11 mouse cellular contexts compared by ENCODE assay signal in genomic region chr7:97392079-97392445, GRCm38 (mm10). TPM values are rescaled to one million over a fixed set of nuclear protein-coding genes. Genes with fewer than 3 reads are reported as not detected.
DNase-seq lines count a peak whose midpoint lies in the region; ATAC-seq lines count a peak whose summit lies in the region.
"Had no signal": no experiment of that assay in that cellular context is flagged by ENCODE, and none has a peak within 500 bp of the region (broad histone marks: within the 10 kb centered on the region; RNA-seq: fewer than 3 reads in every experiment).

No protein-coding gene starts in this region.

- no peaks in the 10 kb centered on the region for H3K9me3 ChIP-seq in hindbrain, embryonic 14.5 days (ENCODE audit: control insufficient read depth, low read length)
- H3K9me3 ChIP-seq in hindbrain, embryonic 10.5 days, result no peaks in the 10 kb centered on the region
- no peaks in the 10 kb centered on the region for H3K9me3 ChIP-seq in midbrain, embryonic 13.5 days
- H3K9me3 ChIP-seq in midbrain, embryonic 10.5 days (replicated peaks), result no peaks in the 10 kb centered on the region
- H3K9me3 ChIP-seq: limb, embryonic 13.5 days; stomach, embryonic 15.5 days had no signal

- no peak overlapping the region for H3K4me2 ChIP-seq in hindbrain, embryonic 14.5 days (replicated peaks)
- no peak overlapping the region for H3K4me2 ChIP-seq in midbrain, embryonic 13.5 days (replicated peaks)
- H3K4me2 ChIP-seq: limb, embryonic 13.5 days; stomach, embryonic 15.5 days had no signal

- 0 out of 2 replicates have a peak overlapping the region, but pooled peaks have one; percentile 9 for H3K27ac ChIP-seq in hindbrain, embryonic 14.5 days
- H3K27ac ChIP-seq in hindbrain, embryonic 10.5 days, result no peak overlapping the region
- no peak overlapping the region for H3K27ac ChIP-seq in midbrain, embryonic 13.5 days
- no peak overlapping the region for H3K27ac ChIP-seq in midbrain, embryonic 10.5 days (replicated peaks)
- H3K27ac ChIP-seq: limb, embryonic 13.5 days; macrophage; stomach, embryonic 15.5 days had no signal

- ATAC-seq in hindbrain, embryonic 14.5 days (ENCODE audit: low FRiP score), result peak; percentile 23; the same call in 1 of the 2 replicates
- 0 out of 2 replicates have a peak, but pooled peaks have one; percentile 12 for ATAC-seq in midbrain, embryonic 13.5 days

- no peak overlapping the region for H3K4me3 ChIP-seq in hindbrain, embryonic 14.5 days (replicated peaks; ENCODE audit: low read length)
- no peak overlapping the region for H3K4me3 ChIP-seq in hindbrain, embryonic 10.5 days
- H3K4me3 ChIP-seq in midbrain, embryonic 13.5 days (replicated peaks), result no peak overlapping the region
- H3K4me3 ChIP-seq in midbrain, embryonic 10.5 days, result no peak overlapping the region
- H3K4me3 ChIP-seq: limb, embryonic 13.5 days; stomach, embryonic 15.5 days had no signal

- no peaks in the 10 kb centered on the region for H3K4me1 ChIP-seq in hindbrain, embryonic 14.5 days (replicated peaks; ENCODE audit: control insufficient read depth, insufficient read depth, low read length)
- H3K4me1 ChIP-seq in hindbrain, embryonic 10.5 days (replicated peaks), result no peaks in the 10 kb centered on the region
- 0 out of 2 replicates have a peak, but pooled peaks cover 5% of the 10 kb centered on the region for H3K4me1 ChIP-seq in midbrain, embryonic 13.5 days (replicated peaks)
- H3K4me1 ChIP-seq in midbrain, embryonic 10.5 days, result peaks cover 3% of the 10 kb centered on the region; the same call in 1 of the 2 replicates
- H3K4me1 ChIP-seq: limb, embryonic 13.5 days; stomach, embryonic 15.5 days had no signal

- no peak overlapping the region for H3K9ac ChIP-seq in hindbrain, embryonic 14.5 days
- H3K9ac ChIP-seq in midbrain, embryonic 13.5 days (replicated peaks), result no peak overlapping the region
- H3K9ac ChIP-seq: limb, embryonic 13.5 days; stomach, embryonic 15.5 days had no signal

- 74% methylated on average over 6 of the region's 6 CpGs for WGBS in hindbrain, embryonic 14.5 days
- 92% methylated on average over 6 of the region's 6 CpGs for WGBS in hindbrain, embryonic 10.5 days
- WGBS in midbrain, embryonic 13.5 days, result 88% methylated on average over 6 of the region's 6 CpGs
- 94% methylated on average over 6 of the region's 6 CpGs for WGBS in midbrain, embryonic 10.5 days

- DNase-seq in hindbrain, embryonic 14.5 days (ENCODE audit: low spot score), result no peak
- no peak for DNase-seq in hindbrain, embryonic 10.5 days (ENCODE audit: low spot score)
- no peak for DNase-seq in midbrain, embryonic 10.5 days (ENCODE audit: low spot score)
- DNase-seq in lung, postnatal 14 days, result peak; percentile 54
- DNase-seq in right cerebral cortex, postnatal 10 days (ENCODE audit: low spot score in 2 of 2), result no peak
- DNase-seq in Muller cell, postnatal 12 days (ENCODE audit: inconsistent ontology term), result no peak
- DNase-seq: right cerebral cortex, postnatal 25 days had no signal

- H3K36me3 ChIP-seq in hindbrain, embryonic 14.5 days (replicated peaks; ENCODE audit: control insufficient read depth, insufficient read depth), result peaks cover 50% of the 10 kb centered on the region
- H3K36me3 ChIP-seq in hindbrain, embryonic 10.5 days, result peaks cover 70% of the 10 kb centered on the region
- H3K36me3 ChIP-seq in midbrain, embryonic 13.5 days, result peaks cover 52% of the 10 kb centered on the region
- peaks cover 66% of the 10 kb centered on the region for H3K36me3 ChIP-seq in midbrain, embryonic 10.5 days

- H3K27me3 ChIP-seq in hindbrain, embryonic 14.5 days (ENCODE audit: control insufficient read depth, insufficient read depth, low read length), result no peaks in the 10 kb centered on the region
- no peaks in the 10 kb centered on the region for H3K27me3 ChIP-seq in hindbrain, embryonic 10.5 days (ENCODE audit: insufficient read depth, poor library complexity, severe bottlenecking)
- H3K27me3 ChIP-seq in midbrain, embryonic 13.5 days, result no peaks in the 10 kb centered on the region
- H3K27me3 ChIP-seq in midbrain, embryonic 10.5 days (ENCODE audit: low read depth, poor library complexity, severe bottlenecking), result no peaks in the 10 kb centered on the region
- H3K27me3 ChIP-seq: limb, embryonic 13.5 days; stomach, embryonic 15.5 days had no signal

RNA-seq across cellular contexts. Expression of gene Ndufc2, which starts 7.7 kb away (rescaled TPM):
- 499 and 550 TPM in 2 replicates for polyA plus RNA-seq in hindbrain, embryonic 14.5 days (2014; fragmentation: Nextera tagmentation; extraction: Ambion mirVana)
- polyA plus RNA-seq in hindbrain, embryonic 10.5 days (2016; fragmentation: Nextera tagmentation; extraction: Ambion mirVana), result 322 and 341 TPM in 2 replicates
- 395 and 403 TPM in 2 replicates for polyA plus RNA-seq in midbrain, embryonic 13.5 days (2015; fragmentation: Nextera tagmentation; extraction: Ambion mirVana)
- polyA plus RNA-seq in midbrain, embryonic 10.5 days (2016; fragmentation: Nextera tagmentation; extraction: Ambion mirVana), result 308 and 330 TPM in 2 replicates

RNA-seq across cellular contexts. Expression of gene Alg8, which starts 20.7 kb away (rescaled TPM):
- 10.4 and 11.1 TPM in 2 replicates for polyA plus RNA-seq in hindbrain, embryonic 14.5 days (2014; fragmentation: Nextera tagmentation; extraction: Ambion mirVana)
- polyA plus RNA-seq in hindbrain, embryonic 10.5 days (2016; fragmentation: Nextera tagmentation; extraction: Ambion mirVana), result 42.1 and 52.9 TPM in 2 replicates
- 19.5 and 22.2 TPM in 2 replicates for polyA plus RNA-seq in midbrain, embryonic 13.5 days (2015; fragmentation: Nextera tagmentation; extraction: Ambion mirVana)
- 52.3 and 58.3 TPM in 2 replicates for polyA plus RNA-seq in midbrain, embryonic 10.5 days (2016; fragmentation: Nextera tagmentation; extraction: Ambion mirVana)

RNA-seq across cellular contexts. Expression of gene Thrsp, which starts 25.5 kb away (rescaled TPM):
- polyA plus RNA-seq in hindbrain, embryonic 14.5 days (2014; fragmentation: Nextera tagmentation; extraction: Ambion mirVana), result 1.8 and 2.2 TPM in 2 replicates
- 0.37 and 0.43 TPM in 2 replicates for polyA plus RNA-seq in hindbrain, embryonic 10.5 days (2016; fragmentation: Nextera tagmentation; extraction: Ambion mirVana)
- polyA plus RNA-seq in midbrain, embryonic 13.5 days (2015; fragmentation: Nextera tagmentation; extraction: Ambion mirVana), result 0.81 and 0.89 TPM in 2 replicates
- polyA plus RNA-seq in midbrain, embryonic 10.5 days (2016; fragmentation: Nextera tagmentation; extraction: Ambion mirVana), result 0.48 and 0.51 TPM in 2 replicates
- polyA plus RNA-seq: macrophage had no signal

RNA-seq across cellular contexts. Expression of gene Kctd14, which starts 59.1 kb away (rescaled TPM):
- polyA plus RNA-seq in hindbrain, embryonic 14.5 days (2014; fragmentation: Nextera tagmentation; extraction: Ambion mirVana), result 0.90 and 1.5 TPM in 2 replicates
- 0.20 and 0.37 TPM in 2 replicates for polyA plus RNA-seq in hindbrain, embryonic 10.5 days (2016; fragmentation: Nextera tagmentation; extraction: Ambion mirVana)
- 1.5 and 1.6 TPM in 2 replicates for polyA plus RNA-seq in midbrain, embryonic 13.5 days (2015; fragmentation: Nextera tagmentation; extraction: Ambion mirVana)
- 0.09 and 0.37 TPM in 2 replicates for polyA plus RNA-seq in midbrain, embryonic 10.5 days (2016; fragmentation: Nextera tagmentation; extraction: Ambion mirVana)

RNA-seq across cellular contexts. Expression of gene Kctd21, which starts 59.9 kb away (rescaled TPM):
- 7.1 and 9.3 TPM in 2 replicates for polyA plus RNA-seq in hindbrain, embryonic 14.5 days (2014; fragmentation: Nextera tagmentation; extraction: Ambion mirVana)
- polyA plus RNA-seq in hindbrain, embryonic 10.5 days (2016; fragmentation: Nextera tagmentation; extraction: Ambion mirVana), result 4.5 and 4.8 TPM in 2 replicates
- 6.9 and 8.3 TPM in 2 replicates for polyA plus RNA-seq in midbrain, embryonic 13.5 days (2015; fragmentation: Nextera tagmentation; extraction: Ambion mirVana)
- 4.4 and 5.3 TPM in 2 replicates for polyA plus RNA-seq in midbrain, embryonic 10.5 days (2016; fragmentation: Nextera tagmentation; extraction: Ambion mirVana)
